Mouse (Mus musculus): ENCODE data around the gene Eif3a. TPM values are rescaled to one million over a fixed set of nuclear protein-coding genes. Genes with fewer than 3 reads are reported as not detected.

Eif3a gene
- 10 to 100 TPM; 89.5 to 96.3 TPM for total RNA-seq (2021)
- long read RNA-seq, experiment 1, full-length matches to known transcripts = 101 of 120 reads
- long read RNA-seq, experiment 1, partial matches to known transcripts = 10 of 120 reads
- long read RNA-seq, experiment 1, other reads (novel, unspliced or antisense) = 9 of 120 reads
- long read RNA-seq, experiment 2, full-length matches to known transcripts = 83 of 118 reads
- long read RNA-seq, experiment 2, partial matches to known transcripts = 17 of 118 reads
- long read RNA-seq, experiment 2, other reads (novel, unspliced or antisense) = 18 of 118 reads

GRCm38 (mm10) chr19:60790551-60791161 is at the start of gene Eif3a:
Gene Eif3a, minus strand, starts transcription at chr19:60790658.
- DNase-seq (ENCODE audit: extremely low spot score in 1 of 2, low spot score in 2 of 2) = peak; percentile 96
- TF ChIP-seq CTCF (IDR thresholded peaks at IDR 0.05) = no peak; the same call in 1 of the 2 replicates
- Histone ChIP-seq H3K4me3 (peak within 1 kb of the TSS; percentile 99), H3K27ac (peak within 1 kb of the TSS; percentile 100)
- intact Hi-C loops (cut with DNase I) = loop anchor here (1.0 to 2.0 kb wide), 2 partner anchors 21 to 70 kb away; partner anchors contain the start of genes Fam45a and Sfxn4

GRCm38 (mm10) chr19:60837747-60838146 is 47.3 kb upstream of the Eif3a start:
- TF ChIP-seq CTCF (IDR thresholded peaks at IDR 0.05) = peak; percentile 74
- Histone ChIP-seq H3K27ac (no peak overlapping the region), H3K4me3 (no peak overlapping the region)
- intact Hi-C loops (cut with DNase I) = no loop called here
- peak; percentile 43 to 58 for DNase-seq (ENCODE audit: extremely low spot score in 1 of 2, low spot score in 2 of 2)

GRCm38 (mm10) chr19:60818677-60819076 is 28.2 kb upstream of the Eif3a start:
- Histone ChIP-seq H3K4me3 (no peak overlapping the region), H3K27ac (no peak overlapping the region)
- intact Hi-C loops (cut with DNase I) = no loop called here
- DNase-seq (ENCODE audit: extremely low spot score in 1 of 2, low spot score in 2 of 2) = no peak
- no peak for TF ChIP-seq CTCF (IDR thresholded peaks at IDR 0.05)

- no peak for TF ChIP-seq CTCF (IDR thresholded peaks at IDR 0.05)
- no peak for DNase-seq (ENCODE audit: extremely low spot score in 1 of 2, low spot score in 2 of 2)
- intact Hi-C loops (cut with DNase I) = no loop called here
- Histone ChIP-seq H3K4me3 (no peak overlapping the region), H3K27ac (no peak overlapping the region)
These were observed 22.7 kb upstream of the Eif3a start for GRCm38 (mm10) chr19:60813133-60813532.

GRCm38 (mm10) chr19:60812036-60812389 is 21.6 kb upstream of the Eif3a start:
- no peak for TF ChIP-seq CTCF (IDR thresholded peaks at IDR 0.05)
- intact Hi-C loops (cut with DNase I) = no loop called here
- DNase-seq (ENCODE audit: extremely low spot score in 1 of 2, low spot score in 2 of 2) = peak in 1 of 2 experiments; percentile 14
- peak overlapping the region; percentile 88 for H3K4me3 ChIP-seq
- H3K27ac ChIP-seq = peak overlapping the region; percentile 79

- intact Hi-C loops (cut with DNase I) = loop anchor here (1.0 kb wide), 1 partner anchor 21 kb away; the partner anchor contains the start of gene Eif3a
- H3K4me3 ChIP-seq = peak within 1 kb of the TSS; percentile 88
- peak within 1 kb of the TSS; percentile 79 for H3K27ac ChIP-seq
- peak; percentile 88 to 89 for DNase-seq (ENCODE audit: extremely low spot score in 1 of 2, low spot score in 2 of 2)
- TF ChIP-seq CTCF (IDR thresholded peaks at IDR 0.05) = peak; percentile 80
These were observed 20.9 kb upstream of the Eif3a start, which contains the start of gene Fam45a for GRCm38 (mm10) chr19:60811098-60812035. Gene Fam45a, plus strand, starts transcription at chr19:60811585.

- Histone ChIP-seq H3K4me3 (no peak overlapping the region), H3K27ac (no peak overlapping the region)
- DNase-seq (ENCODE audit: extremely low spot score in 1 of 2, low spot score in 2 of 2) = no peak
- no peak for TF ChIP-seq CTCF (IDR thresholded peaks at IDR 0.05)
- intact Hi-C loops (cut with DNase I) = no loop called here
These were observed 19.5 kb upstream of the Eif3a start for GRCm38 (mm10) chr19:60809927-60810326.

GRCm38 (mm10) chr19:60804903-60805302 is 14.4 kb upstream of the Eif3a start:
- DNase-seq (ENCODE audit: extremely low spot score in 1 of 2, low spot score in 2 of 2) = no peak
- Histone ChIP-seq H3K27ac (no peak overlapping the region), H3K4me3 (no peak overlapping the region)
- TF ChIP-seq CTCF (IDR thresholded peaks at IDR 0.05) = no peak
- intact Hi-C loops (cut with DNase I) = no loop called here

GRCm38 (mm10) chr19:60799867-60800569 is 9.6 kb upstream of the Eif3a start:
- TF ChIP-seq CTCF (IDR thresholded peaks at IDR 0.05) = no peak
- H3K4me3 ChIP-seq = no peak overlapping the region
- DNase-seq (ENCODE audit: extremely low spot score in 1 of 2, low spot score in 2 of 2) = no peak
- H3K27ac ChIP-seq = no peak overlapping the region
- intact Hi-C loops (cut with DNase I) = no loop called here

DNA sequence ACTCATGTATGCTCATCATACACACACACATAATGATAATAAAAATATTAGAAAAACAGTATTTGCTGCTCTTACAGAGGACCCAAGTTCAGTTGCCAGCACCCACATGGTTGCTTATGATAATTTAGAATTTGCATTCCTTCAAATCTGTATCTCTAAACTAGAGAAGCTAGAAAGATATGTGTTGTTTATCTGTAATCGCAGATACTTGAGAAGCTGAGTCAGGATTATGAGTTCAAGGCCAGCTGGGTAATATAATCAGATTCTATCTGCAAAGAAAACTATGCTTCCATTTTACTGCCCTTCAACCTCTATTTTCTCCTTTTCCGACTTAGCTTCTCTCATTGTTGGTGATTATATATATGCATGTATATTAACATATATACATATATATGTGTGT is 7.0 kb upstream of the Eif3a start:
- Histone ChIP-seq H3K27ac (no peak overlapping the region), H3K4me3 (no peak overlapping the region)
- intact Hi-C loops (cut with DNase I) = no loop called here
- no peak for TF ChIP-seq CTCF (IDR thresholded peaks at IDR 0.05)
- DNase-seq (ENCODE audit: extremely low spot score in 1 of 2, low spot score in 2 of 2) = no peak

DNA sequence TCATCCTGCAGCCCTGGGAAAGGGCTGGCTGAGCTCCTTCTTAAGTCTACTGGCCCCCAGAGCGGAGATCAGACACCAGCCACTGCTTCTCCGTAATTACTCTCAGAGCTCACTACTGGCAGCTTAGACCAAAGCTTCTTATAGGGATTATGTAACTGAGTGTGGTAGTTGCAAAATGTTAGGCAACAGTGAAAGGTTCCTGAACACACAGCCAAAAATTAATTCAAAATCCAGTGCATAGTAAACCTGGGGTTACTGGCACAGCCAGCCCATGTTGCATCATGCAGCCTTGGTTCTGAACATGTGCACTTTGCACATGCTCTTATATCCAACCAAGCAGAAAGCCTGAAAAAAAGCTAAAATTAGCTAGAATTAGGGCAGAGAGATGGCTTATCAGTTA is 4.8 kb upstream of the Eif3a start:
- intact Hi-C loops (cut with DNase I) = no loop called here
- no peak for DNase-seq (ENCODE audit: extremely low spot score in 1 of 2, low spot score in 2 of 2)
- Histone ChIP-seq H3K4me3 (no peak overlapping the region), H3K27ac (no peak overlapping the region)
- no peak for TF ChIP-seq CTCF (IDR thresholded peaks at IDR 0.05)

All from left cerebral cortex, adult 2 months (tissue).